Mouse (Mus musculus) kidney, adult 10 weeks (tissue): ENCODE results near the gene Nkd2. TPM values are rescaled to one million over a fixed set of nuclear protein-coding genes. Genes with fewer than 3 reads are reported as not detected.

Experiments
- polyA plus RNA-seq: library from polyadenylated mRNA; stranded (reverse); fragments of 350-450 nt; fragmentation: Illumina TruSeq; extraction: RNeasy Lipid Tissue Mini Kit (QIAGEN cat#74804); gene quantifications from one replicate; pipeline ENCODE4 v1.2.3, GENCODE M21; 2014; ENCODE audit warnings: low read depth, low replicate concordance

Gene Nkd2
- 0.53 TPM for polyA plus RNA-seq

DNA sequence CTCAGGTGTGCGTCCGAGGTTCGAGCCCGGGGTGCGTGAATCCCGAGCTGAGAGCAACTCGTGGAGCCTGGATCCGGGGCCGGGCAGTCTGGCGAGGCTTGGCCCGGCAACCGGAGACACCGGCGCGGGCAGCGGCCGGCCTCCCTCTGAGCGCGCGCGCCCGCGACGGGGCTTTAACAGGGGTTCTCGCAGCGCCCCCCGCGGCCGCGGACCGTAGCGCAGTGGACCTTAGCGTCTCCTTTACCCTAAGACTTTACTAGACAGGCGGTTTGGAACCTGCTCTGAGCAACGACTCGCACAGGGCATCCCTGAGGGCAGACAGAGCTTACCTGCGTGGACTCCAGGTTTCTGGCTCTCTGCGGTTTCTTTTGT is at the start of gene Nkd2:
Gene Nkd2, minus strand, starts transcription at position 167 of the 372 bp plus-strand sequence.

Other genes with a start within 250 kb of the Nkd2 start
- gene Clptm1l, start 243.6 kb downstream of the Nkd2 start, polyA plus RNA-seq = 87.5 TPM
- 1.1 TPM for gene Tert, start 220.7 kb downstream of the Nkd2 start, polyA plus RNA-seq
- 486 TPM for gene Slc6a18, start 169.6 kb downstream of the Nkd2 start, polyA plus RNA-seq
- 149 TPM for gene Slc6a19, start 142.8 kb downstream of the Nkd2 start, polyA plus RNA-seq
- gene Slc12a7, start 114.5 kb downstream of the Nkd2 start, polyA plus RNA-seq = 9.5 TPM
- 0.97 TPM for gene Trip13, start 90.2 kb upstream of the Nkd2 start, polyA plus RNA-seq
- 12.2 TPM for gene Brd9, start 90.2 kb upstream of the Nkd2 start, polyA plus RNA-seq
- gene Zdhhc11, start 116.2 kb upstream of the Nkd2 start, polyA plus RNA-seq = not detected
- 3.8 TPM for gene Tppp, start 161.8 kb upstream of the Nkd2 start, polyA plus RNA-seq
- 3.6 TPM for gene Cep72, start 214.7 kb upstream of the Nkd2 start, polyA plus RNA-seq